Mouse (Mus musculus) spleen, adult 12 weeks (tissue): ENCODE measurements around the gene Sh2b3.

Source experiments
- DNase-seq: peaks from one replicate; pipeline ENCODE4 v3.0.0; 2022; ENCODE audit warnings: low spot score

Sh2b3 gene

GRCm38 (mm10) chr5:121783862-121784500, 53.5 kb downstream of the Sh2b3 start:
- no peak for DNase-seq

- DNase-seq, result no peak
Measured at GRCm38 (mm10) chr5:121782467-121782866, 55.0 kb downstream of the Sh2b3 start.

- no peak for DNase-seq
Measured at GRCm38 (mm10) chr5:121780180-121780579, 57.3 kb downstream of the Sh2b3 start.

- no peak for DNase-seq
Measured at GRCm38 (mm10) chr5:121778485-121779119, 58.8 kb downstream of the Sh2b3 start.

- no peak for DNase-seq
Measured at GRCm38 (mm10) chr5:121771611-121772010, 65.8 kb downstream of the Sh2b3 start.

GRCm38 (mm10) chr5:121769827-121770226, 67.6 kb downstream of the Sh2b3 start:
- DNase-seq, result no peak

- no peak for DNase-seq
Measured at GRCm38 (mm10) chr5:121767564-121767963, 69.9 kb downstream of the Sh2b3 start.

- no peak for DNase-seq
Measured at GRCm38 (mm10) chr5:121766038-121766773, 71.2 kb downstream of the Sh2b3 start.
